Mouse (Mus musculus) ovary, postnatal 14 days (tissue): ENCODE measurements around the gene Olfr155.

Source experiments
- DNase-seq: peaks from one replicate; pipeline ENCODE4 v3.0.0; 2022; ENCODE audit warnings: low spot score

Olfr155 gene

GRCm38 (mm10) chr4:43897209-43897608 is 45.8 kb downstream of the Olfr155 start:
- no peak for DNase-seq

- no peak for DNase-seq
Measured at GRCm38 (mm10) chr4:43899197-43899596, 47.8 kb downstream of the Olfr155 start.

GRCm38 (mm10) chr4:43903690-43904089 is 52.3 kb downstream of the Olfr155 start:
- DNase-seq = no peak

- peak; percentile 40 for DNase-seq
Measured at GRCm38 (mm10) chr4:43906443-43906842, 55.1 kb downstream of the Olfr155 start.
